Comparison of ENCODE assay signal across 12 mouse cellular contexts in the genomic region with DNA sequence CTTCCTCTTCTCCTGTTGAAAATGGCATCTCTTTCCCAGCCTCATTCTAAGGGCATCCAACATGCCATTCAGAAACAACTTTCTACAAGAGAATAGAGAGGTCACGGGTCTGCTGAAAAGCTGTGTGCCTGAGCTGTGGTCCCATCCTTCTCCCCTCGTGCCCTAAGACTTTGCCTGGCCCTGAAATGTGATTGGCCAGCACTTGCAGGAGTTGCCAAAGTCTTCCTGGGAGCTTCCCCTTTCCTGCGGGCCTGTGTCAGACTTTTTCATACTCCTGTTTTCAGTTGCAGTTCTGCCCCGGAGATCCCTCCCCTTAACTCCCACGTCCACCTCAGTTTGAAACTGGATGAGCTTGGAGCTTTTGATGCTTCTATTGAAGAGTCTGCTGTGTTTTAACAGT. TPM values are rescaled to one million over a fixed set of nuclear protein-coding genes. Genes with fewer than 3 reads are reported as not detected.
"Had no signal": no experiment of that assay in that cellular context is flagged by ENCODE, and none has a peak within 500 bp of the region (broad histone marks: within the 10 kb centered on the region; RNA-seq: fewer than 3 reads in every experiment).

No protein-coding gene starts in this region.

- H3K9ac ChIP-seq: limb, embryonic 15.5 days; liver, embryonic 12.5 days; midbrain, embryonic 12.5 days had no signal

- H3K4me1 ChIP-seq: limb, embryonic 15.5 days; liver, embryonic 12.5 days; megakaryocyte, embryonic 14.5 days; midbrain, embryonic 12.5 days had no signal

- H3K4me2 ChIP-seq: limb, embryonic 15.5 days; liver, embryonic 12.5 days; midbrain, embryonic 12.5 days had no signal

- DNase-seq: kidney, postnatal 10 days; layer of hippocampus, postnatal 36 days; lung, postnatal 36 days; right cerebral cortex, adult 18-20 months; right cerebral cortex, postnatal 25 days; thymus, postnatal 4 days had no signal

- H3K4me3 ChIP-seq: limb, embryonic 15.5 days; liver, embryonic 12.5 days; megakaryocyte, embryonic 14.5 days; midbrain, embryonic 12.5 days had no signal

- H3K36me3 ChIP-seq: limb, embryonic 15.5 days; liver, embryonic 12.5 days; midbrain, embryonic 12.5 days had no signal

- H3K9me3 ChIP-seq: limb, embryonic 15.5 days; liver, embryonic 12.5 days; midbrain, embryonic 12.5 days had no signal

- ATAC-seq: liver, embryonic 12.5 days; midbrain, embryonic 16.5 days had no signal

- H3K27me3 ChIP-seq: limb, embryonic 15.5 days; liver, embryonic 12.5 days; megakaryocyte, embryonic 14.5 days; midbrain, embryonic 12.5 days had no signal

- H3K27ac ChIP-seq: limb, embryonic 15.5 days; liver, embryonic 12.5 days; midbrain, embryonic 12.5 days; stomach, postnatal 0 days had no signal

RNA-seq across cellular contexts. Expression of a gene that starts 52.8 kb away (rescaled TPM):
- polyA plus RNA-seq: midbrain, embryonic 12.5 days had no signal
